Mouse (Mus musculus) retina, postnatal 7 days (tissue): ENCODE measurements around the gene Olfr464.
"Not testable (repeated sequence)": the region's sequence is repeated elsewhere in the genome, so short reads cannot be mapped to it uniquely, and the experiment has no call there.

Source experiments
- DNase-seq: peaks from one replicate; pipeline ENCODE4 v3.0.0-alpha.2; 2012; ENCODE audit warnings: low read depth, low spot score

Olfr464 gene

DNA sequence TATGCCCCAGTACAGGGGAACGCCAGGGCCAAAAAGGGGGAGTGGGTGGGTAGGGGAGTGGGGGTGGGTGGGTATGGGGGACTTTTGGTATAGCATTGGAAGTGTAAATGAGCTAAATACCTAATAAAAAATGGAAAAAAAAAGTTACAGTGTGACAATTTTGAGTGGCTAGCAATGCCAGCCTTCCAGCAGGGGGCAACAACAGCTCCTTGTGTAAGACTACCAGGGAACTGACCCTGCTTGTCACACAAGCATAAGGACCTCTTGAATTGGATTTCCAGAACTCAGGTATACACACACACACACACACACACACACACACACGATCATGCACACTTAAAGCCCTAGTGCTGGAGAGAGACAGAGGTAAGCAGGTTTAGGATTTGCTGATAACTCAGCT lies 53.9 kb downstream of the Olfr464 start:
- DNase-seq, result not testable (repeated sequence)
